Mouse (Mus musculus): ENCODE measurements around the gene Prm1. TPM values are rescaled to one million over a fixed set of nuclear protein-coding genes. Genes with fewer than 3 reads are reported as not detected.

Prm1 gene
- polyA plus RNA-seq, 1 experiment: not detected

- no peak for TF ChIP-seq GATA1 (IDR thresholded peaks at IDR 0.05; ENCODE audit: low read length)
Observed at GRCm38 (mm10) chr16:10787548-10788058, 18.0 kb downstream of the Prm1 start.

DNA sequence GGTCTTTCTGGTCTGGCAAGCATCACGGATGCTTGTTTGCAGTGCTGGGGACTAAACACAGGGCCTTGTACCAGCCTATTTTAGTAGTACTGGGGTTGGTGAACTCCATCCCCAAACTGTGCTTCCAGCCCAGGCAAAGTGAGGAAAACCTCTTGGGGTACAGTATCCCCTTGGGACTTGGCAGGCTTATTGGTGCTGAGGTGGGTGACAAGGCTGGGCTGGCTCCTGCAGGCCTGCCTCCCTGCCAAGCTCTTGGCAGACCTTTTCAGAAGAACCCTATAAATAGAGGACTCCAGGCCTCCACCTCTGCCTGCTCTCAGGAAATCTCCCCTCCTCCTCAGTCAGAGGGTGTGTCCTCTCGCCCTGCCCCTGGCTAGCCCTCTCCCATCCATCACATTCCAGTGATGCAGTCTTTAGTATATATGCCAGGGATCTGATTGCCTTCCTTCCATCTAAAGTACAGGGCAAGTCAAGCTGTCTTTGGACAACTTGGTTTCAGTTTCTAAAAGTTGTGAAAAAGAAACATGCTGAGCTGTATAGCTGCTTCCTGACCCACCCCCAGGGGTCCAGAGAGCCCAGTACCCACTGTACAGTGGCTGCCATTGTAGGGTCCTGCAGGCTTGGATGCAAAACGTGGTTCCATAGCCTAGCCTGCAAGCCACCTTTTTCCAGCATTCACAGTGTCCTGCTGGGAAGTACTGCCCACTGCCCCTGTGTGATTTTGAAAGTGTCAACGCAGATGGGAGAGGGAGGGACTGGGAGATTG lies 18.7 kb downstream of the Prm1 start:
- TF ChIP-seq GATA1 (IDR thresholded peaks at IDR 0.05; ENCODE audit: low read length): no peak

- TF ChIP-seq GATA1 (IDR thresholded peaks at IDR 0.05; ENCODE audit: low read length): no peak
Observed at GRCm38 (mm10) chr16:10786288-10786687, 19.4 kb downstream of the Prm1 start.

GRCm38 (mm10) chr16:10785371-10786231 lies 20.0 kb downstream of the Prm1 start, which contains the start of gene Socs1:
TSS of gene Socs1 (minus strand) at chr16:10785536.
- TF ChIP-seq GATA1 (IDR thresholded peaks at IDR 0.05; ENCODE audit: low read length): no peak

DNA sequence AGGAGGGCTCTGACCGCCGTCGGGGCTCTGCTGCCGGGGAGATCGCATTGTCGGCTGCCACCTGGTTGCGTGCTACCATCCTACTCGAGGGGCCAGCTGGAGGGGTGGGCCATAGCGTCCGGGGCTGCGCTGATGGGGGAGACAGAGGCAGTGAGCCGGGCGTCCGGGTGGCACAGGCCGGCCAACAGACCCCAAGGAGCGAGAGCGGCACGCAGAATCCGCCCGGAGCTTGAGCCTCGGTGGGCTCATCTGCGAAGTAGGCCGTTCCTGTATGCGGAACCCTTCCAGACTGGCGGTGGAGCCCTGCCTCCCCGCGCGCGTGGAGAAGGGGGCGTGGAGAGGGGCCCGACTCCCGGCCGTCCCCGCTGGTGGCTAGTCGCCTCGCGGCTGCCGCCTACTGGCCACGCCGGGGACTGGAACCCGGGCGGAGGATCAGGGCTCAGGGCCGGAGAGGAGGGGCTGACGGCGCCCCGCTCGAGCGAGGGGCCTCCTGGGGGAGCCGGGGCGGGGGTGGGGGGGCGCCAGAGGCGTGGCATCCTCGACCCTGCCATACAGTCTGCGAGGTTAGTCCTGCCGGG lies 20.8 kb downstream of the Prm1 start:
- no peak for TF ChIP-seq GATA1 (IDR thresholded peaks at IDR 0.05; ENCODE audit: low read length)

DNA sequence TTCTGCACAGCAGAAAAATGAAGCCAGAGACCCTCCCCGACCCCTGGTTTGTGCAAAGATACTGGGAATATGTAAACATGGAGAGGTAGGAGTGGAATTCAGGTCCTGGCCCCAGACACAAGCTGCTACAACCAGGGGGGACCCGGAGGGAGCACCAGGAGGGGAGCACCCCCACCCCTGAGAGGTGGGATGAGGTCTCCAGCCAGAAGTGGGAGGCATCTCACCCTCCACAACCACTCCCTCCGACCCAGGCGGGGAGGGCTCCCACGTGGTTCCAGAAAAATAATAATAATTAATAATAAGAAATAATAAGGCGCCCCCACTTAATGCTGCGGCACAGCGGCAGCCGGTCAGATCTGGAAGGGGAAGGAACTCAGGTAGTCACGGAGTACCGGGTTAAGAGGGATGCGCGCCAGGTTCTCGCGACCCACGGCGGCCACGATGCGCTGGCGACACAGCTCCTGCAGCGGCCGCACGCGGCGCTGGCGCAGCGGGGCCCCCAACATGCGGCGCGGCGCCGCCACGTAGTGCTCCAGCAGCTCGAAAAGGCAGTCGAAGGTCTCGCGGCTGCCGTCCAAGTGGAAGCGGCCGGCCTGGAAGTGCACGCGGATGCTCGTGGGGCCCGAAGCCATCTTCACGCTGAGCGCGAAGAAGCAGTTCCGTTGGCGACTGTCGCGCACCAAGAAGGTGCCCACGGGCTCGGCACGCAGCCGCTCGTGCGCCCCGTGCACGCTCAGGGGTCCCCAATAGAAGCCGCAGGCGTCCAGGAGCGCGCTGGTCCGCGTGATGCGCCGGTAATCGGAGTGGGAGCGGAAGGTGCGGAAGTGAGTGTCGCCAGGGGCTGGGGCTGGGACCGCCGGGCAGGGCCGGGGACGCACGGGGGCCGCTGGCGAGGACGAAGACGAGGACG lies 21.5 kb downstream of the Prm1 start:
- no peak for TF ChIP-seq GATA1 (IDR thresholded peaks at IDR 0.05; ENCODE audit: low read length)

DNA sequence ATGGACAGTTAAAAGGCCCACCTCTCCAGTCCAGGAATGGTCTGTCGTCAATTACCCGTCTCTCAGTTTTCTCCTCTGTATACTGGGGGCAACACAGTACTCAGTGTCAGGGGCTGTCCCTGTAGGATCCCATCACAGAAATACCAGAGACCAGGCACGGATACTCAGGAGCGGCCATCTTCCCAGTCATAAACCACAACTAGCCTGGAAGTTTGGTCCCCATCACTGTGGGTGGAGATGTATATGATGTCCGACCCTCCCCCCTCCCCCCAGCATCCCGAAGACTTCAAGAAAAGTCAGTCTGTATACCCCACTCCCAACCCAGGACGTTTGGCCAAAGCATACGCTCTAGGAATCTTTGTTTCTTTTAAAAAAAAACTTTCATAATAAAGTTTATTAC lies 22.2 kb downstream of the Prm1 start:
- no peak for TF ChIP-seq GATA1 (IDR thresholded peaks at IDR 0.05; ENCODE audit: low read length)

DNA sequence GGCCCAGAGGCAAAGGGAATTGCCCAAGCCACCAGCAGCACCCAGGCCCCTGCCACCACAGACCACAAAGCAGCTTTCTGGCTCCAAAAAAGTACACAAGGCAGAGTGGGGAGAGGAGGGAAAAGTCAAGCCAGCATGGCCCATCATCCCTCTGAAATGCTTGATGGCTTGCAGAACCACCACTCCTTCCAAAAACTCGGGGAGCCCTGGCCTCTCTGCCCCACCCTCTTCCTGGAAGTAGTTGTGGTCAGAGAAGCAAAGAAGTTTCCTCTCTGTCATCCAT lies 22.5 kb downstream of the Prm1 start:
- TF ChIP-seq GATA1 (IDR thresholded peaks at IDR 0.05; ENCODE audit: low read length): no peak

DNA sequence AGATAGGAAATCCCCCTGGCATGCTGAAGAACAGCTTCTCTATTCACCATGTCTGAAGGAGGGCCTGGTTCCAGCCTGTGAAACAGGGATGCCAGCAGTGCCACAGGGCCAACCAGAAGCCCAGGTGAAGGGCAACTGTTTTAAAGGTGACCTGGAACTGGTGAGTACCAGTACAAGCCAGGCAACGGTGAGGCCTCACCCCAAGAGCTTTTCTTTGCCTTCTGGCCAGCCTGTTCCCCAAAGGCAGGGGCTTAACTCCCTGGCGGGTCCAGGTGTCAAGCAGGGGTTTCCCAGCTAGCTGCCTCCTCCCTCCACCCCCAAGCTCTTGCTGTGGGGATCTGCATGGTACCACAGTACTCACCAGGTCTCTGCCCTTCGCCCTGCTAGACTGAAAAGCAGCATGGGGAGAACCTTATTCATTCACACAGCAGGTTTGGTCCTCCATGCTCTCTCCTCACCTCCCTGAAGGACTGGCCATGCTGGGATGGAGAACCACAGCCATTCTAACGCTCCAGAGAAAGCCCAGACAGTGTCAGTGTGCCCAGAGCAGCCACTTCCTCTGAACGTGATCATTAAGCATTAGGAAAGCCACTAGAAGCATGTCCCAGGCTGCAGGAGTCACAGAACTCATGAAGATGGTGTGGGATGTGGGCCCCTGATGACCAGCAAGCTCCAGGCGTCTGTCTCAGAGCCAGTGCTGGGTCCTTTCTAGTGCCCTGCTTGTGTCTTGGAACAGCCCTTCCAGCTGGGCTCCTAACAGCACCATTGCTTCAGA lies 23.1 kb downstream of the Prm1 start:
- no peak for TF ChIP-seq GATA1 (IDR thresholded peaks at IDR 0.05; ENCODE audit: low read length)

DNA sequence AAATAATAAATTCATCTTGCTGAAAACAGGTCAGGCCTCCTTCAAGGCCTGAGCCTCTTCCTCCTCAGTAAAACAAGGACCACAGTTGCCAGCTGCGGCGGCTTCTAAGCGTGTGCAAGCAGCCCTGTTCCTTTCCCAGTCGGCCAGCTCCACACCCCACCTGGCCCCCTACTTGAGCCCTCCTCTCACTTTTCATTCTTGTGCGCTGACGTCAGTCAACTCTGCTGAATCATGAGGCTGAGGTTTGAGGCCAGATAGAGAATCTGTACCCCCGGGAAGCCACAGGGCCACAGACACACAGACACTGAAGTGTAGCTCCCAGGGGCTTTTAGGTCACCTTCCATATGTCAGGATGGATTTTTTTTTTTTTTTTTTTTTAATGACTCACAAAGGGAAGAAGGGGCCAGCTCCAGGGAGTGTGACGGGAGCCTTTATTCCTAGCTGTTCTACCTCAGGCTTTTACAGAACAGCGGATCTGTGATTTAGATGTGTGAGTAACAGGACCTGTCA lies 23.7 kb downstream of the Prm1 start:
- TF ChIP-seq GATA1 (IDR thresholded peaks at IDR 0.05; ENCODE audit: low read length): no peak

DNA sequence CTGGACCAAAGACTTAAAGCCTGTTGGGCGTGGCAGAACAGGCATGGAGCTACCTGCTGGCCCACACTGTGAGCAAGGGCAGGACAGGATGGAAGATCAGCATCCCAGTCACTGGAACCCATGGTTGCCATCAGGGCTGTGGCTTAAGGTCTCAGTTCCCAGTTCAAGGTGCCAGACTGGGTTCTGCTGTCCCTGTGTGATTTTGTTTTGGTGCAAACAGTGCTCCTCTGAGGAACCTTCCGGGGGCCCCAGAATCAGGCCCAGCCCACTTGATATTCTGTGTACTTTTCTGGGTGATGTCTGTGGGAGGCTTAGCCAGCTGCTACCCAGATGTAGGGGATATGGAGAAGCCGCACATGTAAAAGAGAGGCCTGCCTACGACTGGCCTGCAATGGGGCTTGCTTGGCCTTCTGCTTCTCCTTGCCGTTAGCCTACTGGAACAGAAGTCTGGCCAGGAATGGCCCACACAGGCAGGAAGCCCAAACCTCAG lies 25.0 kb downstream of the Prm1 start:
- no peak for TF ChIP-seq GATA1 (IDR thresholded peaks at IDR 0.05; ENCODE audit: low read length)

- TF ChIP-seq GATA1 (IDR thresholded peaks at IDR 0.05; ENCODE audit: low read length): no peak
Observed at GRCm38 (mm10) chr16:10777579-10778160, 28.0 kb downstream of the Prm1 start.

GRCm38 (mm10) chr16:10776322-10776721 lies 29.3 kb downstream of the Prm1 start:
- TF ChIP-seq GATA1 (IDR thresholded peaks at IDR 0.05; ENCODE audit: low read length): no peak

- TF ChIP-seq GATA1 (IDR thresholded peaks at IDR 0.05; ENCODE audit: low read length): no peak
Observed at GRCm38 (mm10) chr16:10774726-10775125, 30.9 kb downstream of the Prm1 start.

Data from G1E-ER4 (cell line).